9 mouse cellular contexts compared by ENCODE assay signal in the genomic region with DNA sequence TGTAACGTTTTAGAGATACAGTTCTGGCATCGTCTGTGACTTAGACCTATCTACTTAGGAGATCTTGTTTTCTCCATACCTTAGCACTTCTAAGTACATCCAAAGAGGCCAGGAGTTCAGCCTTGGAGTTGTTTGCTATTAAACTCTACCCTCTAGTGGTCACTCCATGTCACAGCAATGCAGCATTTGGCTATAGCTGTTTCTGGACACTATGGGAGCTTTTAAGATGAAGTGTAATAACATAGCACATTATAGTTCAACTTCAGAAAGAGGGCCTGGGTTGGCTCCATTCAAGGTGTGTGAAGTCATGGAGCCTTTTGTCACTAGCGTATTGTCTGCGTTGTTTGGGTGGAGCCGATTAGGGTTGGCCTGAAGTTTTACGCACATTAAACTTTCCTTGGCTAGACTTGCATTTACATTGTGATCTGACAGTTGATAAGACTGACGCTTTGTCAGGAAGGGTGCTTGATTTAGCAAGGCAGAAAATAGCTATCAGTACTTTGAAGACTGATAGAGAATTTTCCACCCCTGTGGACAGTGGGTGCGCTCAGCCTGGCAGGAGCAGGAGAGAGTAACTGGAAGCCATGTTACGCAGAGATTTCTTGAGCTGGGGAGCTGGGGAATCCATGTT.
A peak's percentile ranks its signal among the peaks of the same experiment; 100 is the strongest.
DNase-seq lines count a peak whose midpoint lies in the region; ATAC-seq lines count a peak whose summit lies in the region.
"Had no signal": no experiment of that assay in that cellular context is flagged by ENCODE, and none has a peak within 500 bp of the region (broad histone marks: within the 10 kb centered on the region; RNA-seq: fewer than 3 reads in every experiment).

No protein-coding gene starts in this region.

- WGBS in midbrain, embryonic 14.5 days = 52% methylated on average over 9 of the region's 9 CpGs
- 54% methylated on average over 9 of the region's 9 CpGs for WGBS in midbrain, embryonic 13.5 days
- 42% methylated on average over 9 of the region's 9 CpGs for WGBS in liver, embryonic 12.5 days (ENCODE audit: insufficient replicate concordance)

- no peak overlapping the region for H3K27ac ChIP-seq in midbrain, embryonic 14.5 days (replicated peaks; ENCODE audit: low read depth, low read length)
- H3K27ac ChIP-seq in midbrain, embryonic 13.5 days = no peak overlapping the region
- H3K27ac ChIP-seq in liver, embryonic 12.5 days = no peak overlapping the region
- H3K27ac ChIP-seq: neural tube, embryonic 13.5 days had no signal

- no peaks in the 10 kb centered on the region for H3K27me3 ChIP-seq in midbrain, embryonic 14.5 days (ENCODE audit: control insufficient read depth, insufficient read depth, low read length)
- no peaks in the 10 kb centered on the region for H3K27me3 ChIP-seq in midbrain, embryonic 13.5 days
- no peaks in the 10 kb centered on the region for H3K27me3 ChIP-seq in liver, embryonic 12.5 days (replicated peaks)
- H3K27me3 ChIP-seq: neural tube, embryonic 13.5 days had no signal

- DNase-seq in adrenal gland, postnatal 14 days = peak; percentile 65
- DNase-seq in adrenal gland, adult 8-10 months = no peak
- peak; percentile 89 for DNase-seq in midbrain, embryonic 14.5 days
- peak; percentile 20 for DNase-seq in c-Kit-positive CD71-positive TER-119-positive erythroid progenitor cells, embryonic 14.5 days (ENCODE audit: low spot score)
- DNase-seq in skeletal muscle tissue, adult 2 months (ENCODE audit: low read depth, low spot score) = peak; percentile 52

- no peak overlapping the region for H3K9ac ChIP-seq in midbrain, embryonic 14.5 days (replicated peaks; ENCODE audit: low read length)
- H3K9ac ChIP-seq in midbrain, embryonic 13.5 days (replicated peaks) = no peak overlapping the region
- no peak overlapping the region for H3K9ac ChIP-seq in liver, embryonic 12.5 days
- H3K9ac ChIP-seq: neural tube, embryonic 13.5 days had no signal

- H3K4me2 ChIP-seq in midbrain, embryonic 14.5 days (ENCODE audit: low read length) = no peak overlapping the region
- no peak overlapping the region for H3K4me2 ChIP-seq in midbrain, embryonic 13.5 days (replicated peaks)
- H3K4me2 ChIP-seq in liver, embryonic 12.5 days = no peak overlapping the region
- H3K4me2 ChIP-seq: neural tube, embryonic 13.5 days had no signal

- no peak for ATAC-seq in midbrain, embryonic 14.5 days (ENCODE audit: low FRiP score, low TSS enrichment)
- no peak for ATAC-seq in midbrain, embryonic 13.5 days
- ATAC-seq in granulocyte monocyte progenitor cell, adult 5-6 weeks (replicated peaks; ENCODE audit: poor library complexity, severe bottlenecking) = peak; percentile 85
- 0 out of 2 replicates have a peak, but pooled peaks have one; percentile 41 for ATAC-seq in liver, embryonic 12.5 days

- H3K9me3 ChIP-seq in midbrain, embryonic 14.5 days (ENCODE audit: control insufficient read depth, low read length) = no peaks in the 10 kb centered on the region
- H3K9me3 ChIP-seq in midbrain, embryonic 13.5 days = no peaks in the 10 kb centered on the region
- no peaks in the 10 kb centered on the region for H3K9me3 ChIP-seq in liver, embryonic 12.5 days (replicated peaks)
- H3K9me3 ChIP-seq: neural tube, embryonic 13.5 days had no signal

- no peak overlapping the region for H3K4me3 ChIP-seq in midbrain, embryonic 14.5 days (replicated peaks; ENCODE audit: low read depth, low read length)
- H3K4me3 ChIP-seq in midbrain, embryonic 13.5 days (replicated peaks) = no peak overlapping the region
- H3K4me3 ChIP-seq in liver, embryonic 12.5 days = no peak overlapping the region
- H3K4me3 ChIP-seq: neural tube, embryonic 13.5 days had no signal

- no peaks in the 10 kb centered on the region for H3K36me3 ChIP-seq in midbrain, embryonic 14.5 days (ENCODE audit: control insufficient read depth, insufficient read depth, low read length)
- no peaks in the 10 kb centered on the region for H3K36me3 ChIP-seq in midbrain, embryonic 13.5 days
- H3K36me3 ChIP-seq in liver, embryonic 12.5 days = no peaks in the 10 kb centered on the region
- H3K36me3 ChIP-seq: neural tube, embryonic 13.5 days had no signal

- H3K4me1 ChIP-seq in midbrain, embryonic 14.5 days (ENCODE audit: control insufficient read depth, insufficient read depth, low read length) = peaks cover 20% of the 10 kb centered on the region
- H3K4me1 ChIP-seq in midbrain, embryonic 13.5 days (replicated peaks) = peaks cover 28% of the 10 kb centered on the region
- H3K4me1 ChIP-seq in liver, embryonic 12.5 days = no peaks in the 10 kb centered on the region; the same call in 1 of the 2 replicates

Comparison
In these comparisons a context has a peak if more than half of its experiments do, and no peak if none do; other contexts are left out.
1. ATAC-seq: peak in granulocyte monocyte progenitor cell, adult 5-6 weeks (single experiment) and liver, embryonic 12.5 days (single experiment); none in midbrain, embryonic 14.5 days (single experiment) and midbrain, embryonic 13.5 days (single experiment).